Mouse (Mus musculus) CH12.LX (cell line): ENCODE measurements around the gene Slc48a1. TPM values are rescaled to one million over a fixed set of nuclear protein-coding genes. Genes with fewer than 3 reads are reported as not detected.
A peak's percentile ranks its signal among the peaks of the same experiment; 100 is the strongest.

Source experiments
- DNase-seq: peaks from one replicate; pipeline ENCODE4 v3.0.0-alpha.2; 2013; ENCODE audit errors: extremely low read depth
- H3K27ac ChIP-seq: 2 replicates; pipeline ENCODE4 v1.5.1; 2012; ENCODE audit warnings: low read depth, mild to moderate bottlenecking, control low read depth, moderate library complexity; ENCODE audit not compliant: insufficient read depth
- H3K27me3 ChIP-seq: replicated peaks from 2 replicates; pipeline ENCODE3; 2012; ENCODE audit warnings: inconsistent platforms
- H3K36me3 ChIP-seq, 2 experiments: replicated peaks in 1 of 2; 2 replicates each; pipeline versions ENCODE3 to v1.6.1; 2012; ENCODE audit warnings: inconsistent platforms in 1 of 2, low read length in 1 of 2, mild to moderate bottlenecking in 1 of 2, mixed read lengths in 1 of 2, moderate library complexity in 1 of 2; ENCODE audit not compliant: control insufficient read depth in 1 of 2, insufficient read depth in 1 of 2
- H3K4me1 ChIP-seq, 2 experiments: 2 replicates each; pipeline ENCODE4 v1.6.1; 2012; ENCODE audit warnings: inconsistent platforms in 1 of 2, moderate library complexity in 1 of 2; ENCODE audit not compliant: insufficient read depth in 2 of 2, control insufficient read depth in 1 of 2
- H3K4me2 ChIP-seq: 2 replicates; pipeline ENCODE4 v1.6.1; 2012; ENCODE audit warnings: low read depth, mild to moderate bottlenecking, control low read depth; ENCODE audit not compliant: poor library complexity, insufficient read depth, severe bottlenecking
- H3K4me3 ChIP-seq, 3 experiments: fragments of 150-350 bp in 1 of 3; sonication (generic) in 1 of 3; replicated peaks in 1 of 3; 2 replicates each; pipeline versions ENCODE3 to v1.5.1; 2011 to 2012; ENCODE audit warnings: low read depth in 2 of 3, low read length in 2 of 3, mild to moderate bottlenecking in 2 of 3, moderate library complexity in 2 of 3, control low read depth in 1 of 3, improper control_type of control experiment in 1 of 3, inconsistent platforms in 1 of 3, mixed read lengths in 1 of 3; ENCODE audit not compliant: poor library complexity in 1 of 3
- H3K79me2 ChIP-seq: replicated peaks from 2 replicates; pipeline ENCODE4 v1.6.1; 2012; ENCODE audit warnings: mild to moderate bottlenecking, moderate library complexity; ENCODE audit not compliant: control insufficient read depth, poor library complexity, insufficient read depth, severe bottlenecking; ENCODE audit errors: extremely low read depth
- H3K9ac ChIP-seq: 2 replicates; pipeline ENCODE4 v1.6.1; 2012; ENCODE audit warnings: low read depth, mild to moderate bottlenecking, control low read depth, moderate library complexity; ENCODE audit not compliant: insufficient read depth
- H3K9me3 ChIP-seq: replicated peaks from 2 replicates; pipeline ENCODE3; 2012; ENCODE audit warnings: low read length, inconsistent platforms, mixed read lengths
- BHLHE40 ChIP-seq: IDR thresholded peaks from 2 replicates; pipeline ENCODE4 v1.6.1; 2011; ENCODE audit warnings: mild to moderate bottlenecking, low read depth, low read length, improper control_type of control experiment
- CHD1 ChIP-seq: IDR thresholded peaks from 2 replicates; pipeline ENCODE4 v1.6.1; 2012; ENCODE audit warnings: low read depth, low read length, improper control_type of control experiment, inconsistent platforms
- CHD2 ChIP-seq: IDR thresholded peaks from 2 replicates; pipeline ENCODE4 v1.6.1; 2011; ENCODE audit warnings: low read length, improper control_type of control experiment
- E2F4 ChIP-seq: IDR thresholded peaks from 2 replicates; pipeline ENCODE4 v1.6.1; 2011; ENCODE audit warnings: low read depth, low read length, improper control_type of control experiment; ENCODE audit not compliant: insufficient replicate concordance
- ELF1 ChIP-seq: IDR thresholded peaks from 2 replicates; pipeline ENCODE4 v1.6.1; 2014; ENCODE audit warnings: low read depth, mild to moderate bottlenecking, inconsistent platforms, low read length, improper control_type of control experiment
- EP300 ChIP-seq: IDR thresholded peaks from 2 replicates; pipeline ENCODE4 v1.6.1; 2011; ENCODE audit warnings: low read length, improper control_type of control experiment
- GABPA ChIP-seq: IDR thresholded peaks from 2 replicates; pipeline ENCODE4 v1.6.1; 2012; ENCODE audit warnings: low read depth, low read length, improper control_type of control experiment, inconsistent platforms; ENCODE audit not compliant: insufficient replicate concordance
- IRF4 ChIP-seq: IDR thresholded peaks from 2 replicates; pipeline ENCODE4 v1.6.1; 2014; ENCODE audit warnings: low read depth, mild to moderate bottlenecking, inconsistent platforms, low read length, improper control_type of control experiment
- JUN ChIP-seq: IDR thresholded peaks from 2 replicates; pipeline ENCODE4 v1.6.1; 2011; ENCODE audit warnings: low read depth, mild to moderate bottlenecking, low read length, improper control_type of control experiment, moderate library complexity; ENCODE audit not compliant: insufficient read depth
- KAT2A ChIP-seq: IDR thresholded peaks from 2 replicates; pipeline ENCODE4 v1.6.1; 2012; ENCODE audit warnings: low read length, improper control_type of control experiment, inconsistent platforms; ENCODE audit not compliant: insufficient replicate concordance
- MAFK ChIP-seq: IDR thresholded peaks from 2 replicates; pipeline ENCODE4 v1.6.1; 2011; ENCODE audit warnings: low read length, improper control_type of control experiment; ENCODE audit not compliant: insufficient replicate concordance
- MXI1 ChIP-seq: IDR thresholded peaks from 2 replicates; pipeline ENCODE4 v1.6.1; 2011; ENCODE audit warnings: mild to moderate bottlenecking, low read depth, low read length, improper control_type of control experiment
- NELFE ChIP-seq: IDR thresholded peaks from 2 replicates; pipeline ENCODE4 v1.6.1; 2011; ENCODE audit warnings: low read depth, low read length, improper control_type of control experiment
- NRF1 ChIP-seq: IDR thresholded peaks from 2 replicates; pipeline ENCODE4 v1.6.1; 2014; ENCODE audit warnings: low read depth, mild to moderate bottlenecking, inconsistent platforms, low read length, improper control_type of control experiment, moderate library complexity
- PAX5 ChIP-seq: IDR thresholded peaks from 2 replicates; pipeline ENCODE4 v1.6.1; 2012; ENCODE audit warnings: low read length, inconsistent platforms, mixed read lengths
- POLR2A ChIP-seq: IDR thresholded peaks from 2 replicates; pipeline ENCODE4 v1.6.1; 2011; ENCODE audit warnings: low read depth, mild to moderate bottlenecking, improper control_type of control experiment, low read length
- POLR2AphosphoS2 ChIP-seq: IDR thresholded peaks from 2 replicates; pipeline ENCODE4 v1.6.1; 2011; ENCODE audit warnings: low read depth, low read length, improper control_type of control experiment
- RAD21 ChIP-seq: IDR thresholded peaks from 2 replicates; pipeline ENCODE4 v1.6.1; 2011; ENCODE audit warnings: low read depth, mild to moderate bottlenecking, low read length, improper control_type of control experiment, moderate library complexity
- RCOR1 ChIP-seq: conservative IDR thresholded peaks from 2 replicates; pipeline ENCODE4 v1.6.1; 2012; ENCODE audit warnings: low read depth, mild to moderate bottlenecking, inconsistent platforms, low read length, improper control_type of control experiment
- UBTF ChIP-seq: IDR thresholded peaks from 2 replicates; pipeline ENCODE4 v1.6.1; 2012; ENCODE audit warnings: low read depth, mild to moderate bottlenecking, inconsistent platforms, low read length, improper control_type of control experiment, moderate library complexity
- USF1 ChIP-seq: IDR thresholded peaks from 2 replicates; pipeline ENCODE4 v1.6.1; 2014; ENCODE audit warnings: low read depth, mild to moderate bottlenecking, inconsistent platforms, low read length, improper control_type of control experiment
- USF2 ChIP-seq: conservative IDR thresholded peaks from 2 replicates; pipeline ENCODE4 v1.6.1; 2011; ENCODE audit warnings: low read depth, low read length, improper control_type of control experiment
- ZC3H11A ChIP-seq: IDR thresholded peaks from 2 replicates; pipeline ENCODE4 v1.6.1; 2012; ENCODE audit warnings: low read depth, mild to moderate bottlenecking, inconsistent platforms, low read length, improper control_type of control experiment
- ZKSCAN1 ChIP-seq: IDR thresholded peaks from 2 replicates; pipeline ENCODE4 v1.6.1; 2012; ENCODE audit warnings: low read depth, inconsistent platforms, low read length, improper control_type of control experiment, borderline replicate concordance
- dilution Hi-C: fragments of 300-500 bp; cut with MboI; formaldehyde crosslinking; loops from 2 replicates; pipeline ENCODE4 v1.14.3; 2020; ENCODE audit warnings: low sequenced_read_pairs; ENCODE audit not compliant: extremely low pct_unique_long_range_greater_than_20kb, extremely low pct_ligation_motif_present
- in situ Hi-C: fragments of 300-500 bp; cut with MboI; formaldehyde crosslinking; loops from 3 replicates; pipeline ENCODE4 v1.14.3; 2019; ENCODE audit warnings: low sequenced_read_pairs, low pct_ligation_motif_present, low pct_unique_long_range_greater_than_20kb, mixed read lengths
- polyA plus RNA-seq: library from polyadenylated mRNA; unstranded; fragments of >175 nt; gene quantifications from 2 replicates; pipeline ENCODE4 v1.2.1, GENCODE M21; 2012; ENCODE audit warnings: low read depth; ENCODE audit not compliant: insufficient read length
- total RNA-seq, 2 experiments: library from RNA; depleted of rRNA; stranded (reverse); fragments of 300-350 nt in 1 of 2; fragments of >200 nt in 1 of 2; gene quantifications; 2 replicates each; pipeline ENCODE4 v1.2.3; 2012 to 2014

Gene Slc48a1
- total and polyA plus RNA-seq, 3 experiments: 23.2 to 56.0 (median 39.4) TPM

GRCm38 (mm10) chr15:97825941-97826587 lies 47.7 kb downstream of the Slc48a1 start (continued):
- TF ChIP-seq E2F4 (no peak), JUN (no peak), BHLHE40 (peak; percentile 26; the same call in 1 of the 2 replicates), RAD21 (no peak), USF1 (no peak), NRF1 (no peak), MXI1 (no peak), ELF1 (peak; percentile 67), POLR2A (peak; percentile 38)

- H3K27me3 ChIP-seq: no peaks in the 10 kb centered on the region
- peaks cover 0 to 13% of the 10 kb centered on the region in 2 experiments for H3K36me3 ChIP-seq
- H3K9me3 ChIP-seq: no peaks in the 10 kb centered on the region
- dilution Hi-C loops (no loop called here), in situ Hi-C loops (loop anchor here (25.0 kb wide), 1 partner anchor 364 kb away; no protein-coding TSS in a partner anchor)
- H3K4me1 ChIP-seq: peaks cover 46 to 80% of the 10 kb centered on the region in 2 experiments
- peaks cover 47% of the 10 kb centered on the region for H3K79me2 ChIP-seq
- peak overlapping the region; percentile 80; the same call in 1 of the 2 replicates for H3K9ac ChIP-seq
- H3K4me2 ChIP-seq: peak overlapping the region; percentile 96; the same call in 1 of the 2 replicates
- DNase-seq: no peak
- TF ChIP-seq ZC3H11A (no peak), IRF4 (0 out of 2 replicates have a peak, but pooled peaks have one; percentile 7)
- H3K4me3 ChIP-seq: peak overlapping the region in 2 of 3 experiments; percentile 44 to 46
- H3K27ac ChIP-seq: peak overlapping the region; percentile 96
These were observed 48.4 kb downstream of the Slc48a1 start for GRCm38 (mm10) chr15:97826588-97827261.

- in situ Hi-C loops: loop anchor here (25.0 kb wide), 1 partner anchor 365 kb away; no protein-coding TSS in a partner anchor
- 0 out of 2 replicates have a peak overlapping the region, but pooled peaks have one; percentile 6 for H3K4me2 ChIP-seq
- peak overlapping the region; percentile 96; the same call in 1 of the 2 replicates for H3K27ac ChIP-seq
These were observed 49.1 kb downstream of the Slc48a1 start for GRCm38 (mm10) chr15:97827401-97827800.

More at GRCm38 (mm10) chr15:97827401-97827800, 49.1 kb downstream of the Slc48a1 start:
- peaks cover 0 to 10% of the 10 kb centered on the region in 2 experiments for H3K36me3 ChIP-seq
- no peak overlapping the region for H3K9ac ChIP-seq
- H3K9me3 ChIP-seq: no peaks in the 10 kb centered on the region
- peaks cover 3% of the 10 kb centered on the region for H3K27me3 ChIP-seq
- peaks cover 46% of the 10 kb centered on the region for H3K79me2 ChIP-seq
- no peak for DNase-seq
- peaks cover 44 to 78% of the 10 kb centered on the region in 2 experiments for H3K4me1 ChIP-seq
- dilution Hi-C loops: no loop called here
- TF ChIP-seq POLR2AphosphoS2 (no peak), EP300 (no peak), KAT2A (no peak), CHD2 (no peak), USF1 (no peak), ZKSCAN1 (no peak), IRF4 (no peak), NELFE (no peak), E2F4 (no peak), ELF1 (no peak), RCOR1 (no peak), ZC3H11A (no peak), POLR2A (no peak), PAX5 (no peak), BHLHE40 (no peak), USF2 (no peak), MAFK (no peak), GABPA (no peak), CHD1 (no peak), UBTF (no peak)
- H3K4me3 ChIP-seq: peak overlapping the region in 1 of 3 experiments; percentile 44
